Mouse (Mus musculus) adrenal gland (tissue): ENCODE results near the gene Terf2ip.

Experiments used
- intact Hi-C: fragments of 180-260 bp; cut with DNase I; formaldehyde crosslinking; loops from one replicate; pipeline ENCODE4 v1.15.1; 2025
- long read RNA-seq, 2 experiments: library from polyadenylated mRNA; unstranded; transcript quantifications; one replicate each; pipeline ENCODE4 v2.0.0; 2020; ENCODE audit warnings: borderline replicate concordance in 1 of 2; ENCODE audit not compliant: insufficient replicate concordance in 1 of 2

Terf2ip gene
- long read RNA-seq, experiment 1, transcript Terf2ip-201 (3 exons, 3,560 nt), result major isoform, 45 of 47 reads
- long read RNA-seq, experiment 1, partial matches to known transcripts, result 0 of 47 reads
- long read RNA-seq, experiment 1, other reads (novel, unspliced or antisense), result 2 of 47 reads
- long read RNA-seq, experiment 2, transcript Terf2ip-201 (3 exons, 3,560 nt), result major isoform, 41 of 47 reads
- long read RNA-seq, experiment 2, partial matches to known transcripts, result 1 of 47 reads
- long read RNA-seq, experiment 2, other reads (novel, unspliced or antisense), result 4 of 47 reads

DNA sequence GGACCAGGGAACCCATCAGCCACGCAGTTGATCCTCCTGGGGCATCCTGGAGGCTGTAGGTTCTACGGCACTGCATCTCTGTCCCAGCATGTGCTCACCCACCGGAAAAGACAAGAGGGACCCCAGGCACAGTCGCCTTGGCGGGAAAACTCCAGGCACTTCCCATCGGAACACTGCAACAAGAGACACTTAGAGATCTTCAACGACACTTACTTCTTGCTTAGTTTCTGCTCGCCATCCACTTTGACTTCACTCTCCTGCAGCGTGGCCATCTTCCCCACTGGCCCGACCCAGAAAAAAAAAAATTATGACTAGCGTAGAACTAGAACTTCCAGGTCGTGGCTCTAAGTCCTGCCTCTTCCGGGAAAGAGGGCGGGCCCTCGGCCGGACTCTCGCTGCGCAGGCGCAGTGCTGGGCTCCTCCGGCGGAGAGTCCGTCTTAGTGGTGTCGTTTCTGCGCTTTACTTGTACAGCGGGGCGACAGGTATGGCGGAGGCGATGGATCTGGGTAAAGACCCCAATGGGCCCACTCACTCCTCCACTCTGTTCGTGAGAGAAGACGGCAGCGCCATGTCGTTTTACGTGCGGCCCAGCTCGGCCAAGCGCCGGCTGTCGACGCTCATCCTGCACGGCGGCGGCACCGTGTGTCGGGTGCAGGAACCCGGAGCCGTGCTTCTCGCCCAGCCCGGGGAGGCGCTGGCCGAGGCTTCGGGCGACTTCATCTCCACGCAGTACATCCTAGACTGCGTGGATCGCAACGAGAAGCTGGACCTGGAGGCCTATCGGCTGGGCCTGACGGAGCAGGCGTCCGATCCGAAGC is at the start of gene Terf2ip, which contains the start of gene Kars:
Gene Terf2ip (plus strand): TSS at position 402 of the 819 bp plus-strand sequence.
Gene Kars (minus strand): TSS at position 327 of the 819 bp plus-strand sequence.
- intact Hi-C loops, result loop anchor here (10.0 kb wide), 1 partner anchor 136 kb away; the partner anchor contains the start of gene Tmem170

DNA sequence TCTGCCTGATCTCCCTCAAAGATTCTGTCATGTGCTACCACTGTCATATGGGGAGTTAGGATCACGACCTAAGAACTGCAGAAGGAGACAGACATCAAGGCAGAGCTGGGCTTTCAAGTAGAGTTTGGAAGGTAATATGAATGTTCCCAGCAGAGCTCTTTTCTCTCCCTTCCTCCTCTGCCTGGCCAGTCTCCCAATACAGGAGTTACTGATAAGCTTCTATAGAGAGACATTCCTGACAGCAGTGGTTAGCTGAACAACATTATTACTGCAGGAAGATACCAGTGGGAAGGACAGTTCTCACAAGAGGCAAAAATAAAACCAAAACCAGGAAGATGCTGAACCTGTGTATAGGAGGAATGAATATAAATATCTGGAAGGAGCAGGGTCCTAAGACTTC is 48.6 kb upstream of the Terf2ip start:
- intact Hi-C loops, result no loop called here

DNA sequence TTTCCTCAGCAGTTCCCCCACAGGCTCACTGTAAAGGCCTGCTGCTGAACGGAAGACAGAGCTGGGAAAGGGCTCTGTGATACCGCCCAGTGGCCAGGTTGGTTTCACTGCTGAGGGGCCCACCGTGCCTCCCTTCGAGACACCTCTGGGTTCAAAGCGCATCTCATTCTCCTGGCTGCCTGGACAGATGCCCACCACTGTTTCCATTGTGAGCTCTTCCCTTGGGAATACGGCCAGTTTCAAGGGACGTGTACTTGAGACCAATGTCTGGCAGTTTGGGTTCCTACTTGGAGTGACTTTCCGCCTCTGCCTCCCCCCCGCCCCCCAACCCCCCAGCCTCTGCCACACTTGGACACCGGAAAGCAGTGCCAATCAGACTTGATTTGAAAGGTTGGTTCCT is 48.1 kb upstream of the Terf2ip start:
- intact Hi-C loops, result no loop called here

DNA sequence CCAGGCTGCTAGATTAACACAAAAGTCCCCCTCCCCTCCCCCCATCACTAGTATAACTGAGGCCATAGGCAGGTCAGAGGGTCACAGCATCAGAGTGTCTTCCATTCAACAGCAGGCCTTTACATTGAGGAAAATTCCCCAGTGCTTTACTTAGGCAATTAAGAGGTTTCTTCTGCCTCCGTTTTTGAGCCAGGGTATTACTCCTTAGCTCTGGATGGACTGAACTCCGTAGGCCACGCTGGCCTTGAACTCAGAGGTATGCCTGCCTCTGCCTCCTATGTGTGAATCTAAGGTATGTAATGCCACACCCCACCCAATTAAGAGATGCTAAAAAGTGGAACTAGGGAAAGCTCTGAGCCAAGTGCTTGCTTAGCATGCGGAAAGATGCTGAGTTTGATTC is 47.7 kb upstream of the Terf2ip start:
- intact Hi-C loops, result no loop called here

DNA sequence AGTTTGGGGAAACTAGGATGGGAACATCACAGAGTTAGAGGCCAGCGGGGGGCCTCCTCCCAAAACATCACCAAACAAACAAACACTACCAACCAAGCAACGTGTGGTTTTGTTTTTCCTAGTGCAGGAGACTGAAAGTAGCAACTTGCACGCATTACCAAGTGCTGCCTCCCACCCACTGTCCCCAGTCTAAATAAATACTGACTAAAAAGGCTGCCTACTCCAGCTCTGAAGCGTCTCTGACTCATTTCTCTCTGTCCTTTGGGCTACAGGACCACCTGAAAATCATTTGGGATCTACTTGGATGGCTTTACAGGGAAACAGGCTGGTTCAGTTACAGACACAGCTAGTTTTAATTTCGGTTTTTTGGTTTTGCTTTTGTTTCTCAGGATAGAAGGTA is 46.8 kb upstream of the Terf2ip start:
- intact Hi-C loops, result no loop called here

DNA sequence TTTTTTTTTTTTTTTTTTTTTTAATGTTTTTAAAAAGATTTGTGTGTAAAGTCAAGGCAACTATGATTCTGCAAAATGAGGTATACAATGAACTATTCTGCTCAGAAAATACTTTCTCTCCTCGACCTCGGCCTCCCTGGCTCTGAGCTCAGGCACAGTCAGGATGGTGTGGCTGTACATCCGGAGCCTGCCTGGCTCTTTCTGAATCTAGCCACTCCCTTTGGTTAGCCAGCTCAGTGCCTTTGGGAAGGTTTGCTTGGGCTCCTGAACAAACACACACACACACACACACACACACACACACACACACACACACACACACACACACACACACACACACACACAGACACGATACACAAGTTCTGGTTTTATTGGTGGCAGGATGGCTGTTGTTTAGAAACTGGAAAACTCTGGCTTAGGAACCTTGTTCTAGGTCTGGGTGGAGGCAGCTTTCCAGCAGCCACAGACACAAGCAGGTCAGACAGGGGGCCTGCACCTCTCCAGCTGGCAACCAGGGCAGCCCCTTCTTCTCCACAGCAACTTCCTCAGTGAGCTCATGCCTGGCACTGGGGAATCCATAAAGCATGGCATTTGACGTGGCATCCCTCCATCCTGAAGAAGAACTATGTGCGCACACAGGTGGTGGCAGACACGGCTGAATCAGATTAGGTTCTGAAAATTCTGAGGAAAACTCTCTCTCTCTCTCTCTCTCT is 46.2 kb upstream of the Terf2ip start:
- intact Hi-C loops, result no loop called here

DNA sequence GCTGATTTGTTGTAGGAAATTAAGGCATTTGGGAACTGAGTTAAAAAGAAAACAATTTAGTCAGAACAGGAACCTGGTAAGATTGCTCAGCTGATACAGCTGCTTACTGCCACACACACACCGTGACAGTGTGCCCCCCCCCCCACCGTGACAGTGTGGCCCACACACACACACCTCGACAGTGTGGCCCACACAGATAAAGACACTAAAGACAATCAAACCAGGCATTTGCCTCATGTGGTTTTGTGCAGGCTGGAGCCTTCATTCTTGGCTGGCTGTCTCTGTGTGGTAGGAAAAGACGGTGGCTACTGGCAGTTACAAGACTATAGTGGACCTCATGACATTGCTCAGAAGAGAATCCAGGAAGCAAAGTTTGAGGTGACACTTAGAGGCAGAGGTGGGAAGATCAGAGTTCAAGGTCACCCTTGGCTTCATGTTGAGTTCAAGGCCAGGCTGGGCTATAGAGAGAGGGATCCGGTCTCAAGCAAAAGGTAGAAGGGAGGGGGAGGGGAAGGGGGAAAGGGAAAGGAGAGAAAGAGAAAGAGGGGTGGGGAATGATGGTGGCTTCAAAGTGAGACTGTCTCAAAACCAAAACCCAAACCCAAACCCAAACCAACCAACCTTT is 43.8 kb upstream of the Terf2ip start:
- intact Hi-C loops, result no loop called here

DNA sequence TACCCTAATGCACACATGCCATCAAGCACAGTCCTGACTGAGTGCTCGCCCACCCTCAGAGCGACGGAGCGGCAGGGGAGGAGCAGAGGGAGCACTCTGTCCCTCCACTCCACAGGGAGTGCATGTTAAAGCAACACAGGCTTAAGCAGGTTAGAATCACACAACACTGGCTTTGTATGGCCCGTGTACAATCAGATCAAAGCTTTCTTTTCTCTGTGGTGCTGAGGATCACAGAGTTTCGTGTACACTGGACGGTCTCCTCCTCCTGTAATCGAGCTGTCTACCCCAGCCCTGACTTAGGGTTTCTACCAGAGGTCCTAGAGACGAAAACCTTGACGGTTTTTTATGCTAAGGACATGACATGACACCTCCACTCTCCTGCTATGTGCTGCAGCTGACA is 42.7 kb upstream of the Terf2ip start:
- intact Hi-C loops, result no loop called here

DNA sequence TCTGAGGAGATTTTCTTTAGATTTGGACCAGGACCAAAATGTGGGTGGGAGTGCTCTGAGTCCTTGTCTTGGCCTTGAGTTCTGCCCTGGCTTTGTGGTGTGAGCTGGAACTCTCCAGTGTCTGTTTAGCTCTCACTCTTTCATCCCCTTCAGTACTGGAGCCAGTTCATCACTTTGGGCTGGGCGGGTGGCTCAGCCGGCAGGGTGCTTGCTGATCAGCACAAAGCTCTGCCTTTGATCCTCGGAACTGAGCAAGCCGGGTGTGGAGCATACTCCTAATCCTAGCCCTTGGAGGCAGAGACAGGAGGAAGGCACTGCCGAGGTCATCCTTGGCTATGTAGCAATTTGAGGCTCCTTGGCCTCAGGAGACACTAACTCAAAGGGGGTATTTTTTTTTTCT is 42.2 kb upstream of the Terf2ip start:
- intact Hi-C loops, result no loop called here

DNA sequence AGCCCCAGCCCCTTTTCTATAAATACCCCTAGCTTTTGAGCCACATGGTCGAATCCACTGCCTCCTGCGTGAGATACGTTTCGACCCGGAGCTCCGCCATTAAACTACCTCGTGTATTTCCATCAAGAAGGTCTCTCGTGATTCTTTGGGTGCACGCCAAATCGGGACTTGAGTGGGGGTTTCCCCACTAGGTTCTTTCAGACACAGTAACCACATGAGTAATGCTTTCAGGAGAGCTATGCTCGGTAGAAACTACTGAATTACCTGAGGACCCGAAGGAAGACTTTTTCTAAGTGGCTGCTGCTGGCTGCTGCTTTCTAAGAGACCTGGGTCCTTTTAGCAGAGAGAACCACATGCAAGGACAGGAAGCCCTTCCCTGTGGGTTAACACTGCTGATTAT is 37.1 kb upstream of the Terf2ip start:
- intact Hi-C loops, result no loop called here

DNA sequence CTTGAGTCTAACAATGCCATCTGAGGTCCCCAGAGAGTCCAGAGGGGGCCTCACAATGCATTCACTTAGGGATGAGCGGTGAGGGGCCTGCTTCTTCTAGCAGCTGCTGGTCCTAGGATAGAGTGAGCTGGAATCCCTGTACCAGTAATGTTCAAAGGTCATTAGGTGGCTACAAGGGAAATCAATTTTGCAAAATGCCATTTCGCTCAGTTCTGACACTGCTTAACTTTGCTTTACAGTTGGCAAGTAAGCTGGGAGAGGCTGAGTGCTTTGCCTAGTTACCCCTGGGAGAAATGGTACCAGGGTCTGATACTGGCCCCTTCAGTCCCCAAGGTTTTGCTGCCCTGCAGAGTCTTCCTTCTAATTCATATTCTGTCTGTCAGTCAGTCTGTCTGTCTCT is 35.5 kb upstream of the Terf2ip start:
- intact Hi-C loops, result no loop called here

DNA sequence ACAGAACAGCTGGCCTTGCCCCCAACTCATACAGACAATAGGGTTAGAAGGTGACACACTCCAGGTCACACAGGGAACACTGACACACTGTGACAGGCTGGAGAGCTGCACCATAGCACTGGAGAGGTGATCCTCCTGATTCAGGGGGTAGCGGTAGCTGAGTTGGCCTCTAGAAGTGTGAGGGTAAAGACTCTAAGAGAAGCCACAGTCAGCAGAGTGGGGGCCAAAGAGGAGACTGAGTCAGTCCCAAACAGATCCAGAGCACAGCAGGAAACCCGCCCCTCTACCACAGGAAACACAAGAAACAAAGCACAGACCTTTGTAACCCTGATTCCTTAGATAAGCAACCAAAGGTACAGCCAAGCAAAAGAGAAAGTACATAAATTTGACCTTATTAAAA is 34.9 kb upstream of the Terf2ip start:
- intact Hi-C loops, result no loop called here

DNA sequence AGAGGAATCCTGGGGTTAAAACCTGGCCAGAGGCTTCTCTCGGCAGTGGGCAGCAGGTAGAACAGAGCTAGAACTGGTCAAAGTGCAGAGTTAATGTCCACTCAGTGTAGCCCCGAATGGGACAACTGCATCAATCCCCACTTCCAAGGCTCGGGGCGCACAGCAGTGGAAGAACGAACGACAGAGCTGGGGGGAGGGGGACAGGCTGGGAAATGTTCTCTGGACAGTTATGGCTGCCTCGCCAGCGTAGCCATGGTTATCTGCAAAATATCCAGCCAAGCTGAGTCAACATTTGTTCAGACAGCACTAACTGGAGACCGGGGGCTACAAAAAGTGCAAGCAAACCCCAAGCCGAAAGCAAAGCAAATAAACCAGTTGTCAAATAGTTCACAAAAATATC is 33.1 kb upstream of the Terf2ip start:
- intact Hi-C loops, result no loop called here

DNA sequence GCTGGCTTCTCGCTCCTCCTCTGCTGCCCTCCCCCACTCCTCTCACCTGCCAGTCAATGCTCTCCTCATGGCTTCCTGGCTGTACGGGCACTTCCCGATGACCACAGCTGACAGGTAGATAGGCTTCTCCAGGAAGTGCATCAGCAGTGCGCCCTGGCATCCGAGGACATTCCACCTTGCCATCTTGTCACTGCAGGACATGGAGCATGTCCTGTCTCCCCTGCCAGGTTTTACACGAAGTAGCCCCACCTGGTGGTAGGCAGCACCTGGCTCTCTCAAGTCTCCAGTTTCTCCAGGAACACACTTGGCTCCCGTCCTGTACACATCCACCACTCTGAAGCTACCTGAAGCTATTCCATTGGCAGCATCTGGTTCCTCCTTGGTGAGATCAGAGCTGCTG is 29.1 kb upstream of the Terf2ip start:
- intact Hi-C loops, result no loop called here

DNA sequence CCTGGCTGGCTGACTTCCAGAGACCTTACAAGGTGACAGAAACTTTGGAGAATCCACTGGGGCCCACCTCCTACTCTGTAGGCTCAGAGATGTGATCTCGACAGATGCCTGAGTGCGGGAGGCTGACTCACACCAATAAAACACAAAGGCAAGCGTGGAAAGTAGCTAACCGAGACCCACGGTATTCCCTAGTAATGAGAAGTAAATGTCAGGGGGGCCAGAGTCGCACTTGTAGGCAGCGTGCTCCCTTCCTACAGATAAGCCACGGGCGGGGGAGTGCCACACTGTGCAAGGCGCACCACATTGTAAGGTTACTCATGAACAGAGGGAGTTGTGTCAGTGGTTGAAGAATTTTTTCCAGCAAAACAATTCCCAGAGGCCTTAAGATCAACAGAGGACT is 26.7 kb upstream of the Terf2ip start:
- intact Hi-C loops, result no loop called here

DNA sequence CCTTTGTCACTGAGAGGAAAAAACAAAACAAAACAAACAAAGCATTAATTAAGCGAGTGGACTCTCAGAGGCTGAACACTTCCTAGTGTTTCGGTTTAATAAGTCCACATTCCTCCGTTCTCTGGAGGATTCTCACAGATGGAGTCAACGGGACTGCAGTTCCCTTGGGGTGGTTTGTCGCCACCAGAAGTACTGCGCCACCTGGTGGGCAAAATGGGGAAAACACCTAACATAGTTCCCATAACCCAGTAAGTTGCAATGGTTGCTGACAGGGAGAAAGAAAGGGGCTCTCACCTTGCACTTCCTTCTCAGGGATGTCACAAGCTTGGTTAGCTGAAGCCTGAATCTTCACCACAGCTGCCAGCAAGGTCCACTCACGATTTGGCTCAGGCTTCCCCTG is 21.3 kb upstream of the Terf2ip start:
- intact Hi-C loops, result loop anchor here (5.0 kb wide), 2 partner anchors 48 to 108 kb away; partner anchors contain the start of gene Gabarapl2

DNA sequence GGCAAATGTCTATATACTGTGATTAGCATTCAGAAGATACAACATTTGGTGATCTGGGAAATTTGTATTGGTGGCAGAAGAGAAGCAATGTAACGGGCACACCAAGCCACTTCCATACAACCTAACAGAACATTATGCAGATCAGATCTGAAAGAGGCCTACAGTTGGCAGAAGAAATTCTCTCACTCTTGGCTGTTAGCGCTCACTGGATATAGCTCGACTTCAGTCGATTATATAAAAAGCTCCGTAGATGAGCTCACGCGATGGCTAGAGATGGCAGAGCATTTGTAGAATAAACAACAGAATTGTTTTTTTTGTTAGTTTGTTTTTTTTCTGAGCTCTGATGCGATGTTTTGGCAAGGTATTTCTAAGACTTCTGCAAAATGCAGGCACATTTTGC is 19.9 kb upstream of the Terf2ip start:
- intact Hi-C loops, result loop anchor here (5.0 kb wide), 2 partner anchors 49 to 109 kb away; partner anchors contain the start of gene Gabarapl2

DNA sequence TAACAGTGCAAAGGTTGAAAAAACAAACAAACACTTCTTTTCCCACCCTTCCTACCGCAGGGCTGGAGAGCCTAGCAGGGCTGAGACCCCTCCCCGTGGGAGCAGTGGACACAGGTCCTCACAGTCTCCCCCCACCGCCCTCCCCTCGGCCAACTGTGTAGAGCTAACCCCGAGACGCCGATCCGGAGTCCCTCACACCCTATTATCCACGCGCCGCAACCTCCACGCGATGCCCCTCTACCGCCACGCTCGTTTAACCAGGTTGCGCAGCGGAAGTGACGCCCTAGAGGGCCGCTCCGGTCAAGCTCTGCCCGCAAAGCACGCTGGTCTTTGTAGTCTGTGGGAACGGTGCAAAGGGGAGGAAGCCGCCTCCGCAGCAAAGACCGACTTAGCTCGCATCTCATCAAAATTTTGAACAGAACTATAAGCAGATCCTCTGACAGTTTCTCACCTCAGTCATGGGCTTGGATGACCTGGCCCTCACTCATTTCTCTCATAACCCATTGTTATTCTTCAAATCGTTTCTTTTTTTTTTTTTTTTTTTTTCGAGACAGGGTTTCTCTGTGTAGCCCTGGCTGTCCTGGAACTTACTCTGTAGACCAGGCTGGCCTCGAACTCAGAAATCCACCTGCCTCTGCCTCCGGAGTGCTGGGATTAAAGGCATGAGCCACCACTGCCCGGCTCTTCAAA is 19.0 kb upstream of the Terf2ip start, which contains the start of gene Adat1:
Gene Adat1 (minus strand): TSS at position 290 of the 690 bp plus-strand sequence.
- intact Hi-C loops, result loop anchor here (5.0 kb wide), 2 partner anchors 50 to 110 kb away; partner anchors contain the start of gene Gabarapl2

DNA sequence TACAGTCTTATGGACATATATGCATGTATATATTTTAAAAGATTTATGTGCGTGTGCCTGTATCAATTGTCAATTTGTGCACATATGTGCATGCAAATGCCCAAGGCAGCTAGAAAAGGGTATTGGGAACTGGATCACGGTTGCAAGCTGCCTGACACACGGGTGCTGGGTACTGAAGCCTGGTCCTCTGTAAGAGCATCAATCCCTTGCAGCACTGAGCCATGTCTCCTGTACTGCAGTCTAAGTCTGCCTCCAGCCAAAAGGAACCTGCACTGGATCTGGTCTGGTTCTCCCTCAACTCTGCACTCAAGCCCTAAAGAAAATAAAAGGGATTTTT is 18.5 kb upstream of the Terf2ip start:
- intact Hi-C loops, result loop anchor here (5.0 kb wide), 2 partner anchors 50 to 110 kb away; partner anchors contain the start of gene Gabarapl2

DNA sequence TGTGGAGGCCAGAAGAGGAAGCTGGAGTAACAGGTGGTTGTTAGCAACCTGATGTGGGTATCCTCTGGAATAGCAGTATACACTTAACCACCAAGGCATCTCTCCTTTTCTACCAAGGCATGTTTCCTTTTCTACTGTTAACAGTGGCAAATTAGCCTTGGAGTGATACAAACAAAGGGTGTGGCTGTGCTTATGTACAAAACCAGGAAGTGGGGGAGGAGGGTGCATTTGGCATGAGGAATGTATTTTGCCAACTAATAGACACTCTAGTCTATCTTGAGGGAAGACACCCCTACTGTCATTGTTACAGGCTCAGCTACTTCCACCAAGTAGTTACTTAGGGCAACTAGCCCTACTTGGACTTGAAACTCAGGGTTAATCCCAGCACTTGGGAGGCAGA is 6.4 kb upstream of the Terf2ip start:
- intact Hi-C loops, result no loop called here

DNA sequence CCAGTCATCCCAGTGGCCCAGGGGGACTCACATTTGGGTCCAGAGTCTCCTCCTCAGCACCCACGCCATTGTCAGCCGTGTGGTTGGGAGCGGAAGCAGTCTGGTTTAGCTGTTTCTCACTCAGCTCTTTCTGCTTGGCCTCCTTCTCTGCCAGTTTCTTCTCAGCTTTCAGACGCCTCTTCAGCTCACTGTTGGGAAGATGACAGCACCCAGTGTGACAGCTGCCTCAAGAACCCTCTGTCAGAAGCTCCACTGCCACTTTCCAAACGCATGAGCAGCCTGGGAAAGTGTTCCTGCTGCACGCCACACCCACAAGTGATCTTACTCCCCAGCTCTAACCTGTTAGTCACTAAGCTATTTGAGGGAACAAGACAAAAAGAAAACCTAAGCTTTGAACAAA is 5.6 kb upstream of the Terf2ip start:
- intact Hi-C loops, result no loop called here
